Mouse (Mus musculus) myocyte (in vitro differentiated cells): ENCODE data around the gene Zfp42. TPM values are rescaled to one million over a fixed set of nuclear protein-coding genes. Genes with fewer than 3 reads are reported as not detected.

Experiments used
- H3K27me3 ChIP-seq: one replicate; pipeline ENCODE4 v1.6.1; 2011; ENCODE audit not compliant: control insufficient read depth, insufficient read depth, insufficient read length
- H3K36me3 ChIP-seq: one replicate; pipeline ENCODE4 v1.6.1; 2011; ENCODE audit not compliant: control insufficient read depth, insufficient read depth
- H3K4me2 ChIP-seq: one replicate; pipeline ENCODE4 v1.6.1; 2011; ENCODE audit warnings: low read depth, control low read depth
- H3K4me3 ChIP-seq: one replicate; pipeline ENCODE4 v1.5.1; 2011; ENCODE audit warnings: mild to moderate bottlenecking, control low read depth, moderate library complexity
- H3K79me2 ChIP-seq: one replicate; pipeline ENCODE4 v1.6.1; 2011; ENCODE audit not compliant: control insufficient read depth, insufficient read depth
- H3ac ChIP-seq: one replicate; pipeline ENCODE4 v1.6.1; 2011; ENCODE audit not compliant: control insufficient read depth, insufficient read length
- CEBPB ChIP-seq: IDR thresholded peaks from 2 replicates; pipeline ENCODE4 v1.6.1; 2011; ENCODE audit warnings: mild to moderate bottlenecking, moderate library complexity; ENCODE audit not compliant: poor library complexity, insufficient read depth, severe bottlenecking
- E2F4 ChIP-seq: IDR thresholded peaks from one replicate; pipeline ENCODE4 v1.6.1; 2011; ENCODE audit warnings: mild to moderate bottlenecking, control low read depth, moderate library complexity; ENCODE audit not compliant: insufficient read depth
- MAX ChIP-seq: IDR thresholded peaks from one replicate; pipeline ENCODE4 v1.6.1; 2011; ENCODE audit warnings: low read depth, mild to moderate bottlenecking, control low read depth
- MYOD1 ChIP-seq, 3 experiments: IDR thresholded peaks; one replicate each; pipeline ENCODE4 v1.6.1; 2011; ENCODE audit warnings: control low read depth in 2 of 3, low read depth in 2 of 3, mild to moderate bottlenecking in 2 of 3, moderate library complexity in 1 of 3; ENCODE audit not compliant: insufficient read length in 2 of 3, control insufficient read depth in 1 of 3
- MYOG ChIP-seq, 3 experiments: IDR thresholded peaks; one replicate each; pipeline ENCODE4 v1.6.1; 2011; ENCODE audit warnings: control low read depth in 2 of 3, low read depth in 2 of 3, mild to moderate bottlenecking in 2 of 3; ENCODE audit not compliant: insufficient read length in 2 of 3, control insufficient read depth in 1 of 3, insufficient read depth in 1 of 3
- POLR2A ChIP-seq: IDR thresholded peaks from one replicate; pipeline ENCODE4 v1.6.1; 2011; ENCODE audit warnings: low read depth, mild to moderate bottlenecking, control low read depth, moderate library complexity; ENCODE audit not compliant: insufficient read length
- POLR2AphosphoS2 ChIP-seq: IDR thresholded peaks from one replicate; pipeline ENCODE4 v1.6.1; 2011; ENCODE audit warnings: low read depth, control low read depth; ENCODE audit not compliant: insufficient read length
- REST ChIP-seq: IDR thresholded peaks from one replicate; pipeline ENCODE4 v1.6.1; 2011; ENCODE audit warnings: mild to moderate bottlenecking, control low read depth, moderate library complexity; ENCODE audit not compliant: insufficient read depth, insufficient read length
- SRF ChIP-seq: IDR thresholded peaks from one replicate; pipeline ENCODE4 v1.6.1; 2011; ENCODE audit warnings: low read depth; ENCODE audit not compliant: control insufficient read depth, insufficient read length
- TCF12 ChIP-seq: IDR thresholded peaks from one replicate; pipeline ENCODE4 v1.6.1; 2011; ENCODE audit warnings: mild to moderate bottlenecking, control low read depth; ENCODE audit not compliant: poor library complexity, insufficient read depth, severe bottlenecking
- TCF3 ChIP-seq: IDR thresholded peaks from one replicate; pipeline ENCODE4 v1.6.1; 2011; ENCODE audit warnings: low read depth, control low read depth; ENCODE audit not compliant: insufficient read length
- USF1 ChIP-seq: IDR thresholded peaks from one replicate; pipeline ENCODE4 v1.6.1; 2011; ENCODE audit warnings: low read depth, mild to moderate bottlenecking, control low read depth, moderate library complexity
- polyA plus RNA-seq: library from polyadenylated mRNA; unstranded; fragments of >200 nt; fragmentation: generic; extraction: Trizol; gene quantifications from one replicate; pipeline ENCODE4 v1.2.1, GENCODE M21; 2012; ENCODE audit warnings: missing spikeins

The Zfp42 gene
- polyA plus RNA-seq, 1 experiment, result not detected

DNA sequence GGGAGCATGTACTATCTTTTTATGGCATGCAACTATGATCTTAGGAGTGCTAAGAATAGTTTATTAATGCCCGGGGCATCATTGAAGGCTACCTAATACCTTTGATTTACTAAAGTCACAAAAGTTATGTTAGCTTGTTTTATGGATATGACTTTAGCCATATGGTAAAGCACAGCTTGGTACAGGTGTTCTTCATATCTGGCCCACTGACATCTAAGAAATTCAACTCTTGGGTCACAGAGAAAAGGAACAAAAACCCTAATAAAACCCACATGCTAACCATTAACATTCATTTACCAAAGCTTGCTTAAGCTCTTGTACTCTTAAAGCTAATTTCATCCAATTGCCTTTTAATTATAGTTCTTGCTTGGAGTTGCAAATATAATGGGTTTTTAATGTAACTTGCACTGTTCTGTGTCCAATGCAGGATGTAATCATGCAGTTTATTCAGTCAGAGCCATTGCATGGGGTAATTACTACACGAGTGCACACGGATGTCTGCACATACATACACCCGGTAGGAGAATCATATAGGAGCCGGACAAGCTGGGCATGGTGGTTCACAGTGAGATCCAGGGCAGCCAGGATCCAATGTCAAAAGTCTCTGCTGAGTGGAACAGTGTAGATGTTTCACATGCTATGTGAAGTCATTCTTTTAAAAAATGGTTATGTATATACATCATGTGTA is 16.2 kb downstream of the Zfp42 start:
- Histone ChIP-seq H3K79me2 (no peaks in the 10 kb centered on the region), H3K4me2 (no peak overlapping the region), H3K36me3 (no peaks in the 10 kb centered on the region), H3ac (no peak overlapping the region), H3K4me3 (no peak overlapping the region), H3K27me3 (no peaks in the 10 kb centered on the region)
- no peak for TF ChIP-seq TCF3
- no peak for TF ChIP-seq USF1
- TF ChIP-seq SRF, result no peak
- no peak for TF ChIP-seq MYOD1 (IDR thresholded peaks at IDR 0.05; ENCODE audit: control insufficient read depth in 1 of 3, insufficient read length in 2 of 3, low read depth in 2 of 3)
- TF ChIP-seq MYOG (IDR thresholded peaks at IDR 0.05; ENCODE audit: control insufficient read depth in 1 of 3, insufficient read depth in 1 of 3, insufficient read length in 2 of 3, low read depth in 2 of 3), result no peak
- TF ChIP-seq TCF12, result no peak
- no peak for TF ChIP-seq MAX
- TF ChIP-seq POLR2A, result no peak
- no peak for TF ChIP-seq E2F4
- TF ChIP-seq POLR2AphosphoS2, result no peak
- TF ChIP-seq CEBPB, result no peak
- TF ChIP-seq REST, result no peak

DNA sequence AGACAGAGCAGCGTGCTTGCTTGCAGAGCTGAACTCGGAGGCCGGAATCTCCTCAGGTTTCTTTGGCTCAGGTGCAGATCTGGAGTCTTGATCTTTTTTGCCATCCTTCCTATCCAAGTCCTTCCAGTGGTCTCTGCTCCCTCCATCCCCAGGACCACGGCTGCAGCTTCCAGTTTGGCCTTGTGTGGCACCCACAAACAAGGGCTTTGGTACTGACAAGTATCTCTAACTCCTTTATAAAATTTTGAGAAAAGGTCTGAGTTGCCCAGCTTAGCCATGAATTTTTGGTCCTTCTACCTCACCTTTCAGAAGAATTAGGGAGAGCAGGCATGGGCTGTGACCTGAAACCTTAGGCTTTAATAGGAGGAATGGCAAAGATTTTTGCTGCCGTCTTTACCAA is 17.0 kb downstream of the Zfp42 start:
- no peaks in the 10 kb centered on the region for H3K79me2 ChIP-seq
- no peak overlapping the region for H3ac ChIP-seq
- no peak overlapping the region for H3K4me2 ChIP-seq
- no peak overlapping the region for H3K4me3 ChIP-seq
- no peaks in the 10 kb centered on the region for H3K36me3 ChIP-seq
- no peaks in the 10 kb centered on the region for H3K27me3 ChIP-seq
- TF ChIP-seq MYOD1 (IDR thresholded peaks at IDR 0.05; ENCODE audit: control insufficient read depth in 1 of 3, insufficient read length in 2 of 3, low read depth in 2 of 3) (no peak), CEBPB (no peak), USF1 (no peak), POLR2A (no peak), REST (no peak), TCF3 (no peak), SRF (no peak), POLR2AphosphoS2 (no peak), E2F4 (no peak), TCF12 (no peak), MYOG (IDR thresholded peaks at IDR 0.05; ENCODE audit: control insufficient read depth in 1 of 3, insufficient read depth in 1 of 3, insufficient read length in 2 of 3, low read depth in 2 of 3) (no peak), MAX (no peak)

DNA sequence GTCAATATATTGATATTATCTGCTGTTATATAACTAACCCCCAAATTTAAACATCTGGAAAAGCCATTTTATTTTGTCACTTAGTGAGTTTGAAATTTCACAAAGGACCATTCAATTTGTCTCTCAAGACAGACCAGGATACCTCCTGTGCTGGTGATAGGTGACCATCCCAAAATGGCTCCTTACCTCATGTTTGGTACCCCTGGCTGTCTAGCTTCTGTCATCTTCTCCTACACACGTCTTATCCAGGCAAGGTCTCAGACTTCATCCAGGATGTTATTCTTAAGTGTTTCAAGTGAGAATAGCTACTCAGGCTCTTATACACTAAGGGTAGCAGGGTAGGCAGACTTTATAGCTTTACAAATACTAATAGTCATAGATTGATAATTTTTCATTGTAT is 17.9 kb downstream of the Zfp42 start:
- Histone ChIP-seq H3K36me3 (no peaks in the 10 kb centered on the region), H3K4me3 (no peak overlapping the region), H3K27me3 (no peaks in the 10 kb centered on the region), H3ac (no peak overlapping the region), H3K4me2 (no peak overlapping the region), H3K79me2 (no peaks in the 10 kb centered on the region)
- TF ChIP-seq E2F4, result no peak
- TF ChIP-seq MYOD1 (IDR thresholded peaks at IDR 0.05; ENCODE audit: control insufficient read depth in 1 of 3, insufficient read length in 2 of 3, low read depth in 2 of 3), result no peak
- no peak for TF ChIP-seq POLR2A
- TF ChIP-seq REST, result no peak
- no peak for TF ChIP-seq USF1
- TF ChIP-seq CEBPB, result no peak
- TF ChIP-seq POLR2AphosphoS2, result no peak

DNA sequence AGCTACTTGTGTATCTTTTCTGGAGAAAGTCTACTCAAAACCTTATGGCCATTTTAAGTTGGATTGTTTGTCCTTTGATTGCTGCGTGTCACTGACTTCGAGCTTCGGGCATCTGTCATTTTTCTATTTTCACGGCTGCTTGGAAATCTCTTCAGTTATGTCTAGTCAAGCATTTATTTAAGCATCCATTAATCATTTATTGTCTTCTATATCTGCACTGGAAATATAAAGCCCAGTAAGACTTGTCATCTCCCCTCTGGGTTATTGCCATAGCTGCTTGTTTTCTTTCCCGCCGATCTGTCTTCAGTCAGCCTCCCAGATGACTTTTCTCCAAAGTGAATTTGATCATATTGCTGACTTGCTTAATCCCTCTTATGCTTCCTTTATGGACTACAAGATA is 19.3 kb downstream of the Zfp42 start:
- no peak overlapping the region for H3K4me3 ChIP-seq
- H3ac ChIP-seq, result no peak overlapping the region
- H3K4me2 ChIP-seq, result no peak overlapping the region
- H3K79me2 ChIP-seq, result no peaks in the 10 kb centered on the region
- TF ChIP-seq REST (no peak), POLR2A (no peak), SRF (no peak), CEBPB (no peak), MYOG (IDR thresholded peaks at IDR 0.05; ENCODE audit: control insufficient read depth in 1 of 3, insufficient read depth in 1 of 3, insufficient read length in 2 of 3, low read depth in 2 of 3) (no peak), MYOD1 (IDR thresholded peaks at IDR 0.05; ENCODE audit: control insufficient read depth in 1 of 3, insufficient read length in 2 of 3, low read depth in 2 of 3) (no peak), POLR2AphosphoS2 (no peak)
- H3K36me3 ChIP-seq, result no peaks in the 10 kb centered on the region
- no peaks in the 10 kb centered on the region for H3K27me3 ChIP-seq

DNA sequence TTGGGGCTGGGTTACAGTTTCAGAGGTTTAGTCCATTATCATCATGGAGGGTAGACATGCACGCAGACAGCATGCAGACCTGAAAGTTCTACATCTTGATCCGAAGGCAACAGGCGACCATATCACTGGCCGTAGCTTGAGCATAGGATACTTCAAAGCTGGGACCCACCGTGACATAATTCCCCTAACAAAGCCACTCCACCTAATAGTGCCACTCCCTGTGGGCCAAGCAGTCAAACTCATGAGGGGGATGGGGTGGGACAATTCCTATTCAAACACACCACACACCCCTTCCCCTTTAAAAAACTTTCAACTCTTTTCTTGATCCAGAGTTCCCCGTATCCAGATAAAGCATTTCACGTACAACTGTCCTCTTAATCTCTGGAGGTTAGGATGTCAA is 23.5 kb downstream of the Zfp42 start:
- Histone ChIP-seq H3K79me2 (no peaks in the 10 kb centered on the region), H3K27me3 (no peaks in the 10 kb centered on the region), H3ac (no peak overlapping the region), H3K36me3 (no peaks in the 10 kb centered on the region), H3K4me2 (no peak overlapping the region), H3K4me3 (no peak overlapping the region)
- TF ChIP-seq TCF12 (no peak), MYOG (IDR thresholded peaks at IDR 0.05; ENCODE audit: control insufficient read depth in 1 of 3, insufficient read depth in 1 of 3, insufficient read length in 2 of 3, low read depth in 2 of 3) (no peak), REST (no peak), SRF (no peak), TCF3 (no peak), E2F4 (no peak), MAX (no peak), USF1 (no peak), CEBPB (no peak), POLR2A (no peak), POLR2AphosphoS2 (no peak), MYOD1 (IDR thresholded peaks at IDR 0.05; ENCODE audit: control insufficient read depth in 1 of 3, insufficient read length in 2 of 3, low read depth in 2 of 3) (no peak)
